Mouse (Mus musculus) heart, embryonic 11.5 days (tissue): ENCODE measurements at regions not wholly inside any gene's neighbourhood (a gene's known extent, or its start where the extent isn't known, plus 50 kb on each side); places are given as distances from the start of the nearest gene placed in this dataset.

Source experiments
- ATAC-seq: fragments of 200-750 bp; cut with Nextera tagmentation; replicated peaks from 2 replicates; pipeline ENCODE4 v1.8.0; 2017; ENCODE audit warnings: moderate library complexity; ENCODE audit not compliant: insufficient number of reproducible peaks, low FRiP score, low TSS enrichment
- H3K27ac ChIP-seq: fragments of 300-500 bp; sonication (generic); 2 replicates; pipeline ENCODE4 v1.5.1; 2014; ENCODE audit warnings: mild to moderate bottlenecking, low read depth, low read length
- H3K27me3 ChIP-seq: fragments of 300-500 bp; sonication (generic); 2 replicates; pipeline ENCODE4 v1.6.1; 2014; ENCODE audit warnings: mild to moderate bottlenecking, low read length, mixed read lengths; ENCODE audit not compliant: control insufficient read depth, insufficient read depth
- H3K36me3 ChIP-seq: fragments of 300-500 bp; sonication (generic); 2 replicates; pipeline ENCODE4 v1.6.1; 2014; ENCODE audit warnings: mild to moderate bottlenecking, low read length, moderate library complexity, mixed read lengths; ENCODE audit not compliant: control insufficient read depth, insufficient read depth
- H3K4me1 ChIP-seq: fragments of 300-500 bp; sonication (generic); 2 replicates; pipeline ENCODE4 v1.6.1; 2014; ENCODE audit warnings: low read length; ENCODE audit not compliant: control insufficient read depth, insufficient read depth
- H3K4me2 ChIP-seq: fragments of 300-500 bp; sonication (generic); 2 replicates; pipeline ENCODE4 v1.6.1; 2014; ENCODE audit warnings: mild to moderate bottlenecking, moderate library complexity
- H3K4me3 ChIP-seq: fragments of 300-500 bp; sonication (generic); 2 replicates; pipeline ENCODE4 v1.5.1; 2014; ENCODE audit warnings: low read depth, low read length
- H3K9ac ChIP-seq: fragments of 300-500 bp; sonication (generic); 2 replicates; pipeline ENCODE4 v1.6.1; 2014; ENCODE audit warnings: mild to moderate bottlenecking, low read depth, low read length, moderate library complexity
- H3K9me3 ChIP-seq: fragments of 300-500 bp; sonication (generic); replicated peaks from 2 replicates; pipeline ENCODE4 v1.6.1; 2016; ENCODE audit warnings: low read length; ENCODE audit not compliant: control insufficient read depth
- WGBS: fragments of 180-500 bp; shearing (Covaris S2); extraction: QIAGEN DNeasy Blood & Tissue Kit; methylation state at CpG from one replicate; pipeline ENCODE4 v1.1.7; 2014; ENCODE audit not compliant: insufficient replicate concordance; 5-methylcytosine and 5-hydroxymethylcytosine counted together

DNA sequence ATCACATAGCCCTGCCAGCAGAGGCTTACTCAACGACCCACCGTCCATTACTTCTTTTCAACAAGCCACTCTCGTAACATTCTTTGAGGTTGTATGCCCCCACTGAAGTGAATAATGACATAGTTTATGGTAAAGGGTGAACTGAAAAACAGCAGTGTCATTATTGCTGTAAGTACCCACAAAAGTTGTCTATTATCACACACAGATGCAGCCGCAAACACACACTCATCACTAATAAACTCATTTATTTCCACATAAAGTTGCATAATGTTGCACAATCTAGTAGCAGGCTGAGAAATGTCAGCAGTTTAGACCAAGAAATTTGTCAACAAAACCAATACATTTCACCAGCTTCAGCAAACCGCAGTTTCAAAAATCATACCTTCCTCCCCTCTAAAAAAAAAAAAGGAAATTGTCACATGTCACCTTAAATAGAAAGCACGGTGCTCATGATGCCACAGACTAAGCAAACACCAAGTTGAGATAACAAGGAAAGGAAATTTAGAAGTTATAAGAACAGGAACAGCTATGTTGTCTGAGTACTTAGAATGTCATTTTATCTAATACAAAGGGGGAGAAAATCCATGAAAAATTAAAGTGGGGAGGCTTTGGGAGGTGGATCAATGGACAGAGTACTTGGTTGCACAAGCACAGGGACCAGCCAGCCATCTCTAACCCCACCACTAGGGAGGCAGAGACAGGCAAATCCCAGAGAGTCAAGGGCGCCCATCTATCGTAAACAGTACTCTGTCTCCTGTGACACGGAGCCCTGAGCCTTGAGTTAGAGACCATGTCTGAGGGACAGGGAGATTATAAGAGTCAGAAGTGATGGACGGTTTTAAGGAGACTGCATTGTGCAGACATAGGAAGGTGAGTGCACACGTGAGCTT lies 195.9 kb downstream of the Hlx start:
- Histone ChIP-seq H3K9ac (no peak overlapping the region), H3K4me3 (no peak overlapping the region), H3K4me1 (no peaks in the 10 kb centered on the region), H3K27me3 (no peaks in the 10 kb centered on the region), H3K36me3 (no peaks in the 10 kb centered on the region), H3K4me2 (no peak overlapping the region), H3K9me3 (no peaks in the 10 kb centered on the region), H3K27ac (no peak overlapping the region)
- 76% methylated on average over 11 of the region's 11 CpGs for WGBS
- no peak for ATAC-seq

DNA sequence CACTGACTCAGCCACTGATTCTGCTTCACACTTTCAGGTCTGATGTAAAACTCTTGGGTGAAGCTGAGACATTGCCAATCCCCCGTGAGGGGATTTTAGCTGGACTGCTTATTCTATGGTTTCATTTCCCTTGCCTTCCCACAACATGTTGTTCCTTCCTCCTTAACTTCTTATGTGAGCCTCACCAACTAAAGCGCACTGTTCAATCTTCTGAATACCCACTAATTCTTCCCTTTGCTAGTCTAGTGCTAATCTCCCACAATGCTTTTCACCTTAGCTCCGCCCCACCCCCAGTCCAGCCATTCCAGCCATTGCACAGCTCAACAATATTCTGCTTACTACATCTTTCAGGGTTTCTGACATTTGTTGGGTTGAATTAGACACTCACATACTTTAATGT lies 196.7 kb downstream of the Hlx start:
- Histone ChIP-seq H3K27me3 (no peaks in the 10 kb centered on the region), H3K4me1 (no peaks in the 10 kb centered on the region), H3K4me2 (no peak overlapping the region), H3K27ac (no peak overlapping the region), H3K4me3 (no peak overlapping the region), H3K9me3 (no peaks in the 10 kb centered on the region), H3K36me3 (no peaks in the 10 kb centered on the region), H3K9ac (no peak overlapping the region)
- no peak for ATAC-seq
- 93% methylated on average over 3 of the region's 3 CpGs for WGBS

DNA sequence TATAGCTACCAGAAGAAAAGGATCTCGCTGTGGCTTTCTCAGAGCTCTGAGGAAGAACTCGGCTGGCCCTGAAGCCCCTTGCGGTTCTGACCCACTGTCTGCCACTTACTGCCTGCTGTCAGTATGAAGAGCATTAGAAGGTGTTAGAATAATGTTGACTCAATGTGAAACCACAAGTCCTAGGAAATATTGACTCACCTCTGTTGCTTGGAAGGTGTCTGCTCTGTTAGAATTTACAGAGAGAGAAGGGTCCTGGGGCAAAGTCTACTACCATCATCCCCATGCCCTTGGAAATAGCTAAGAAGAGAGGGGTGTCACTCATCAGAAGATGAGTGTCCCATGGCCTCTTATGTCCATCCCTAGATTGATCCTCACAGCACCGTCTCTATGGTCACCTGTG lies 197.9 kb downstream of the Hlx start:
- Histone ChIP-seq H3K4me1 (no peaks in the 10 kb centered on the region), H3K9me3 (no peaks in the 10 kb centered on the region), H3K27ac (no peak overlapping the region), H3K27me3 (no peaks in the 10 kb centered on the region), H3K9ac (no peak overlapping the region), H3K36me3 (no peaks in the 10 kb centered on the region), H3K4me2 (no peak overlapping the region), H3K4me3 (no peak overlapping the region)
- no peak for ATAC-seq
- WGBS = 76% methylated on average over 4 of the region's 4 CpGs

DNA sequence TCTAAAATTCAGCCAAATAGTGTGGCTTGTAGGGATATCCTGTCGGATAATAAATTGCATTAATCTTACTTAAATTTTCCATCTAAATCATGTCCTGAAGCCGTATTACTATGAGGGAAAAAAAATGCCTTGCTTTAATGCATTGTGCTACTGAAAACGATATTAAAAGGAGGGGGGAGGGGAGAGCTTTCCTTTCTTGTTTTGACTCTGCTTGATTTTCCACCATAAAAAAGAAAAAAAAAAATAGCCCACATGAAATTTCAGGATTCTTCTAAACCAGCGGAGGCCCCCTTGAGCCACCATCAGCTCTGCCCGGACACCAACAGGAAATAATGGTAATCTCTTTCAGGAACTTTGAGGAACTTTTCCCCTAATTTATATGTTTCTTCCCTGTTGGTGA lies 198.5 kb downstream of the Hlx start:
- 63% methylated on average over 5 of the region's 5 CpGs for WGBS
- H3K9ac ChIP-seq = no peak overlapping the region
- H3K4me3 ChIP-seq = no peak overlapping the region
- H3K27me3 ChIP-seq = no peaks in the 10 kb centered on the region
- no peak overlapping the region for H3K4me2 ChIP-seq
- H3K9me3 ChIP-seq = no peaks in the 10 kb centered on the region
- no peak overlapping the region for H3K27ac ChIP-seq
- H3K4me1 ChIP-seq = no peaks in the 10 kb centered on the region
- no peak for ATAC-seq
- no peaks in the 10 kb centered on the region for H3K36me3 ChIP-seq

DNA sequence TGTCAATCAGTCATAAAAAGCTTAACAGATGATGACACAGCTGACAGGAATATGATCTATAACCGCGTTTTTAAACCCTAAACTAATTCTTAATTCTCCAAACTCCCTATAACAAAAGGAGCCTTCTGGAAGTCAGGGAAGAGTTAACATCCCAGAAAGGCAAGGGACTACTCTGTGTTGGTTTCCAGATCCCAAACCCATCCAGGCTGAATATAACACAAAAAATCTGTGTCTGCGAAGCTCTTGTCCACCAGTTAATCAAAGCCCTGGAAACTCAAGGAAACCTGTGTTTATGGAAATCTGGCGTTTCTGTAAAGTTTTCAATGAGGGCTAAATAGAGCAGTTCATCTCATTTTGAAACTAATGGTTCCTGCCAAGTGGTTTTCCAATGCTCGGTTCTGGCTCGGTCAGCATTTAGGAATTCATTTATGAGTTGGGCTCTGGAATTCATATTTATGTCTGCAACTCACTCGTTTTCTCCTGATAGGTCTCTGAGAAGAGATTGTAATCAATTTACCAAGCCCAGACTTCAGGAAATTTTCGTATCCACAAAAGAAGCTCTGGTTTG lies 199.8 kb downstream of the Hlx start:
- Histone ChIP-seq H3K9me3 (no peaks in the 10 kb centered on the region), H3K9ac (no peak overlapping the region), H3K4me1 (no peaks in the 10 kb centered on the region), H3K27me3 (no peaks in the 10 kb centered on the region), H3K36me3 (no peaks in the 10 kb centered on the region), H3K4me2 (no peak overlapping the region), H3K27ac (no peak overlapping the region), H3K4me3 (no peak overlapping the region)
- no peak for ATAC-seq
- WGBS = 77% methylated on average over 8 of the region's 8 CpGs

DNA sequence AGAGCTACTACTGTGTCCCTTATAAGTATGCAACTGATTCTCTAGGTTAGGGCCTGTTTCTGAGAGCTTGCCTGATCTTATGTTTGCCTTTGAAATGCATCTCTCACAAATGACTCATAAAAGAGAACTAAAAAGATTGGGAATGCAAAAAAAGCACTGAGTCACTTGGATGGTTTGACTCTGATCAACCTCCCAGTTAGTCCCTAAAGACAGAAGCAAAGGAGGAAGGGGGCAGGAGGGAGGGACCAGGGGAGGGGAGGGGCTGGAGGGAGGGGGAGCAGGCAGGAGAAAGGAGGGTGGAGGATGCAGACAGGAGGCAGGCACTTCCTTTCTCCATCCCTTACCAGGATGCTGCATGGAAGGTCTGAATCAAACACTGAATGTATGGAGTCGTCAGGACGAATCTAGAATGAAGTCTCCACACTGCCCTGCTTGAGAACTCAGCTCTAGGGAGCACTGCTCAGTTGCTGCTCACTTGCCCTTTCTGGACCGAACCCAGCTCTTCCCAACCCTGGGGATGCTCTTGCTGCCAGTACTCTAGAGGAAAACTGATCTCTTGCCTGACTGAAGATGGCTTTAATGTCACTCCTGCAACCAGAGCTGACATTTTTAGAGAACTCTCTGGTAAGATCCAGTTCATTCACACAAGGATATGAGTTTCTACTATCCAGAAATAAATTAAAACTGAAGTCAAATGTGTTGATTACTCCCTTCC lies 201.7 kb downstream of the Hlx start:
- Histone ChIP-seq H3K27ac (no peak overlapping the region), H3K9me3 (no peaks in the 10 kb centered on the region), H3K4me3 (no peak overlapping the region), H3K4me1 (no peaks in the 10 kb centered on the region), H3K9ac (no peak overlapping the region), H3K36me3 (no peaks in the 10 kb centered on the region), H3K27me3 (no peaks in the 10 kb centered on the region), H3K4me2 (no peak overlapping the region)
- 48% methylated on average over 3 of the region's 3 CpGs for WGBS
- no peak for ATAC-seq

DNA sequence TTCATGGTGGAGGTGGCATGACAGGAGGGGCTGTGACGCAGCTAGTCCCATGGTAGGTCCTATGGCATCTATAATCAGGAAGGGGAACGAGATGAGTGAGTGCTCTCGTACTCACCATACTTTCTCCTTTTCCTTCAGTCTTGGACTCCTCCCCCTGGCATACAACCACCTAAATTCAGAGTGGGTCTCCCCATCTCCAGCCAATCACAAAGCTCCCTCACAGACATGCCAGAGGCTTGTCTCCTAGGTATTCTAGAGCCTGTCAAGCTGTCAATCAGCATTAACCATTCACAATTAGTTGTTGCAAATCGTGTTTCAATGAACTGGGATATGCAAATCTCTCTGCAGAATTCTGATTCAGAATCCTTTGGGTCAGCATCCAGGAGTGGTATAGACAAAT lies 206.7 kb downstream of the Hlx start:
- ATAC-seq = no peak
- Histone ChIP-seq H3K4me2 (no peak overlapping the region), H3K4me1 (no peaks in the 10 kb centered on the region), H3K4me3 (no peak overlapping the region), H3K9ac (no peak overlapping the region), H3K36me3 (no peaks in the 10 kb centered on the region), H3K27me3 (no peaks in the 10 kb centered on the region), H3K9me3 (no peaks in the 10 kb centered on the region), H3K27ac (no peak overlapping the region)
- 73% methylated on average over 4 of the region's 4 CpGs for WGBS

DNA sequence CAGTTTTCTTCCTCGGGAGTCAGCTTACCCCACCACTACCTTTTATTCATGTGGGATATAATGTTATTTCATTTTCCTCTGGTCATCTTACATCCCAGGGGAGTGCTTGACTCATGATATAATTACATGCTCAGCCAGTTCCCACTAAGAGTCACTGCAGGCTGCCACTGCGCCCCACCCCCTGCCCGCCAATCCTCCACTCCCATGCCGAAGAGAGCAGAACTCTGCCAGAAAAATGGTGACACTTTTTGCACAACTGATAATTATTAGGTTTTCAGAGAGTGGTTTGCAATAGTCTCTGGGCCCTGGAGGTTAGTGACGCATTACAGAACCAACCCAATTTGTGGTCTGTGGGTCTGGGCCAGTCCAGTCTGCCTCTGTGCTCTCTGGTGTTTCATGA lies 212.9 kb downstream of the Hlx start:
- H3K9ac ChIP-seq = no peak overlapping the region
- WGBS = 81% methylated on average over 5 of the region's 5 CpGs
- no peak overlapping the region for H3K27ac ChIP-seq
- H3K27me3 ChIP-seq = no peaks in the 10 kb centered on the region; the same call in 1 of the 2 replicates
- H3K4me1 ChIP-seq = no peaks in the 10 kb centered on the region
- ATAC-seq = no peak
- no peak overlapping the region for H3K4me3 ChIP-seq
- no peaks in the 10 kb centered on the region for H3K9me3 ChIP-seq
- no peaks in the 10 kb centered on the region for H3K36me3 ChIP-seq
- H3K4me2 ChIP-seq = no peak overlapping the region
